In genomic region chr9:64849548-64849947, GRCm38 (mm10) we compare ENCODE assay signal across 31 mouse cellular contexts.
"Had no signal": no experiment of that assay in that cellular context is flagged by ENCODE, and none has a peak within 500 bp of the region (broad histone marks: within the 10 kb centered on the region; RNA-seq: fewer than 3 reads in every experiment).

No protein-coding gene starts in this region.

- H3K4me2 ChIP-seq: limb, embryonic 12.5 days; limb, embryonic 13.5 days; limb, embryonic 15.5 days; liver, embryonic 13.5 days; liver, embryonic 15.5 days; lung, embryonic 14.5 days; lung, embryonic 15.5 days; midbrain, embryonic 11.5 days; midbrain, embryonic 12.5 days; midbrain, embryonic 13.5 days; midbrain, embryonic 15.5 days; neural tube, embryonic 12.5 days; neural tube, embryonic 13.5 days had no signal

- H3K36me3 ChIP-seq: limb, embryonic 10.5 days; midbrain, embryonic 10.5 days had no signal

- H3K27me3 ChIP-seq: limb, embryonic 12.5 days; limb, embryonic 13.5 days; limb, embryonic 15.5 days; liver, embryonic 13.5 days; liver, embryonic 15.5 days; lung, embryonic 15.5 days; megakaryocyte, embryonic 14.5 days; midbrain, embryonic 12.5 days; midbrain, embryonic 13.5 days; midbrain, embryonic 15.5 days; neural tube, embryonic 12.5 days; neural tube, embryonic 13.5 days had no signal

- H3K9ac ChIP-seq: limb, embryonic 12.5 days; limb, embryonic 13.5 days; limb, embryonic 15.5 days; liver, embryonic 13.5 days; liver, embryonic 14.5 days; liver, embryonic 15.5 days; liver, postnatal 0 days; lung, embryonic 14.5 days; lung, embryonic 15.5 days; midbrain, embryonic 12.5 days; midbrain, embryonic 13.5 days; midbrain, embryonic 15.5 days; neural tube, embryonic 12.5 days; neural tube, embryonic 13.5 days had no signal

- H3K4me1 ChIP-seq: limb, embryonic 10.5 days; limb, embryonic 12.5 days; limb, embryonic 13.5 days; limb, embryonic 15.5 days; lung, embryonic 15.5 days; midbrain, embryonic 10.5 days; midbrain, embryonic 12.5 days; midbrain, embryonic 13.5 days; midbrain, embryonic 15.5 days; neural tube, embryonic 12.5 days; neural tube, embryonic 13.5 days had no signal

- DNase-seq: left cerebral cortex, postnatal 4 days; liver; liver, embryonic 13.5 days; liver, postnatal 0 days; lung, adult 18-20 months; lung, adult 2 months; lung, embryonic 14.5 days; lung, postnatal 10 days; lung, postnatal 14 days; lung, postnatal 36 days; lung, postnatal 4 days; midbrain, embryonic 14.5 days had no signal

- H3K4me3 ChIP-seq: limb, embryonic 10.5 days; limb, embryonic 12.5 days; limb, embryonic 13.5 days; limb, embryonic 15.5 days; liver, embryonic 13.5 days; liver, embryonic 15.5 days; lung, embryonic 15.5 days; megakaryocyte, embryonic 14.5 days; midbrain, embryonic 10.5 days; midbrain, embryonic 12.5 days; midbrain, embryonic 13.5 days; midbrain, embryonic 15.5 days; myocyte; neural tube, embryonic 12.5 days; neural tube, embryonic 13.5 days had no signal

- H3K9me3 ChIP-seq: limb, embryonic 10.5 days; limb, embryonic 12.5 days; limb, embryonic 13.5 days; limb, embryonic 15.5 days; liver, embryonic 13.5 days; liver, embryonic 15.5 days; lung, embryonic 15.5 days; megakaryocyte, embryonic 14.5 days; midbrain, embryonic 10.5 days; midbrain, embryonic 12.5 days; midbrain, embryonic 13.5 days; midbrain, embryonic 15.5 days; neural tube, embryonic 12.5 days; neural tube, embryonic 13.5 days had no signal

- H3K27ac ChIP-seq: limb, embryonic 10.5 days; limb, embryonic 12.5 days; limb, embryonic 13.5 days; limb, embryonic 15.5 days; liver, embryonic 13.5 days; liver, embryonic 14.5 days; liver, embryonic 15.5 days; lung, embryonic 15.5 days; macrophage; midbrain, embryonic 10.5 days; midbrain, embryonic 12.5 days; midbrain, embryonic 13.5 days; midbrain, embryonic 15.5 days; neural tube, embryonic 12.5 days; neural tube, embryonic 13.5 days had no signal

- ATAC-seq: liver, postnatal 0 days; lung, postnatal 0 days; midbrain, embryonic 13.5 days; midbrain, embryonic 15.5 days; midbrain, embryonic 16.5 days had no signal
